Mouse (Mus musculus) c-Kit-positive CD71-positive TER-119-negative erythroid progenitor cells, embryonic 14.5 days (primary cell): ENCODE measurements at regions not wholly inside any gene's neighbourhood (a gene's known extent, or its start where the extent isn't known, plus 50 kb on each side); places are given as distances from the start of the nearest gene placed in this dataset.
"Not testable (repeated sequence)": the region's sequence is repeated elsewhere in the genome, so short reads cannot be mapped to it uniquely, and the experiment has no call there.

Source experiments
- DNase-seq: peaks from one replicate; pipeline ENCODE4 v3.0.0-alpha.2; 2013; ENCODE audit warnings: low read depth

GRCm38 (mm10) chr8:35123196-35123621 lies 642.4 kb upstream of the Gm19410 start:
- no peak for DNase-seq

- no peak for DNase-seq
Measured at GRCm38 (mm10) chr8:35125179-35125578, 640.4 kb upstream of the Gm19410 start.

- no peak for DNase-seq
Measured at GRCm38 (mm10) chr8:35132281-35132680, 633.3 kb upstream of the Gm19410 start.

GRCm38 (mm10) chr8:35135630-35136029 lies 630.0 kb upstream of the Gm19410 start:
- DNase-seq: no peak

GRCm38 (mm10) chr8:35136643-35137042 lies 628.9 kb upstream of the Gm19410 start:
- DNase-seq: no peak

DNA sequence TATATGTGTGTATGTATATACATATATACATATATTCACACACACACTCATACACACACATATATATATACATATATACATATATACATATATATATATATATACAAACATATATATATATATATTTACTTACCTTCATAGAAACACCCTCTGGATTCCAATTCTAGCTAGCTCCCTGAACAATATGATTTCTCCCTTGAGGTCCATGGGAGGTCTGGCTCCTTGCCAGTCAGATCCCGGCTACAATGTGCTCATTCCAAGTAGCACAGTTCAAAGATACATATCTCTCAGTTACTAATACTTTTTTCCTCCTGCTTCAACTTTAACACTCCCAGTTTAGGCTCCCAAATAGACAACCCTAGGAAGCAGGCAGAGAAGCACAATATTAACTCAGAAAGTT lies 624.8 kb upstream of the Gm19410 start:
- no peak for DNase-seq

DNA sequence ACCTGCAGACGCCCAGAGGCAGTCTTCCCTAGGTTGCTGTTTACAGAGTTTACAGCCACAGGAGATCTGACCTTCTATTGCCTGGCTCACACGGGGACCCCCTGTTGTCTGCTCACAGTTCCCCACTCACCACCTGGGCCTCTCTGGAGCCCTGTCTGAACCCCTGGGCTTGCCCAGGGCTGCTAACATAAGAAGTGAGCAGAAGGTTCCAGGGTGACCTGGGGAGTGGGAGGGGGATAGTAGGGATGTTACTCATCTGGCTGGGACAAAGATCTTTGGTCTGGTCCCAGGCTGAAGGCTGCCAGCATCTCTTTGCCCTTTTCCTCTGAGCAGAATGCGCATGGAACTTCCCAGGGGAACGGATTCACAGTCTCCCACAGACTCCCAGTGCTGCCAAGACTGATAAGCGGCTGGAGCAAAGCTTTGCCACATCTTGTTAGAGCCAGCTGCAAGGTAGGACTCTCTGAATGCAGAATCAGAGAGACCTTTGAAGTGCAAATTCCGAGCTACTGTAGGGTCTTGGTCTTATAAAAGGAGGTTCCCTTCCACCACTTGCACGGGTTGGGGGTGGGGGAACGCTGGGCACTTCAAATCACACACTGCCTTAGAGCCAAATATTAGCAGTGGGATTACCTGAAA lies 622.5 kb upstream of the Gm19410 start:
- no peak for DNase-seq

DNA sequence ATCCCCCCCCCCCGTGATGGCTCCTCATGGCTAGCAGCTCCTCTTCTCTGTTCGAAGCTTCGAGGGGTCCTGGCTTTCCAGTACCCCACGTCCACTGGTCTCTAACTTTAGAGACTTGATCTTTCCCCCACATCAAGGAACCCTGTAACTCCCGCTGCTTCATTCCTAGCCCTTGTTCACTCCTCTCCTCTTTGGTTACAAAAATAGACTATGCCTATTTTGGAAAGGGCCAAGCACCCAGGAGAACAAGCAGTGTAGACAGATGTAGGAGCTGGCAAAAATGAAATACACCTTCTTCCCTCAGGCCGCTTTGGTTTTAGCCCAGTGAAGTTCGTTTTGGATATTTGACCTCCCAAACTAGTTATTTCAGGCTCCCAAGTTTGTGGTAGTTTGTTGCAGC lies 621.9 kb upstream of the Gm19410 start:
- no peak for DNase-seq

GRCm38 (mm10) chr8:35144401-35144800 lies 621.2 kb upstream of the Gm19410 start:
- DNase-seq: no peak

- no peak for DNase-seq
Measured at GRCm38 (mm10) chr8:35147481-35147880, 618.1 kb upstream of the Gm19410 start.

GRCm38 (mm10) chr8:35147967-35148366 lies 617.6 kb upstream of the Gm19410 start:
- no peak for DNase-seq

DNA sequence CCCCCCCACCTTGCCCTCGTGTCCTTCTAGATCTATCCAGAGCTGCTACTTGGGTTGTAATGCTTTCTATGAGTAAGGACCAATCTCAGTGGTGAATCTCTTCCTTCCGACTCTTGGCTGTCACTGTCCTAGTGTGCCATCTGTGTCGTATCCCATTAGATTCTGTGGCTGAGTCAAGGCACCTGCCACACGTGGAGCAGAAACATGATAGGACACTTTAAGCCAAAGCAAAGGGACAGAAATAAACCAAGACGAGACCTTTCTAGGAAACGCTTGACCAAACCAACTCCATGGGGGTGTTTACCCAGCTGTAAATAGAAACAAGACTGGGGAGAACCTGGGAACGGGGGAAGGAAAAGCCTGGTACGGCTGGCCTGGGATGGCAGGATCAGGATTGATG lies 613.0 kb upstream of the Gm19410 start:
- no peak for DNase-seq

DNA sequence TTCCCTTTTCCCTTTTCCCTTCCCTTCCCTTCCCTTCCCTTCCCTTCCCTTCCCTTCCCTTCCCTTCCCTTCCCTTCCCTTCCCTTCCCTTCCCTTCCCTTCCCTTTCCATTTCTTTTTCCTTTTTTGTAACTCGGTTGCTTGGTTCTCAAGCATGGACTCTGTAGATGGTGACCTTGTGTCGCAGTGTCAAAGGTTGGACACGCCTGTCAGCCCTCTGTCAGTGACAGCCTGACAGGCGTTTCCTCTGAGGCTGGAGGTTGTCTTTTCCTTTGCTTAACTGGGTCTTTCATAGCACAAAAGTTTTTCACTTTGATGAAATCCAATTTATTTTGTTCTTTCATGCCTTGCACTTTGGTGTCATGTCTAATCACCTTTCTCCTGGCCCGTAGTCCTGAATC lies 609.3 kb upstream of the Gm19410 start:
- no peak for DNase-seq

DNA sequence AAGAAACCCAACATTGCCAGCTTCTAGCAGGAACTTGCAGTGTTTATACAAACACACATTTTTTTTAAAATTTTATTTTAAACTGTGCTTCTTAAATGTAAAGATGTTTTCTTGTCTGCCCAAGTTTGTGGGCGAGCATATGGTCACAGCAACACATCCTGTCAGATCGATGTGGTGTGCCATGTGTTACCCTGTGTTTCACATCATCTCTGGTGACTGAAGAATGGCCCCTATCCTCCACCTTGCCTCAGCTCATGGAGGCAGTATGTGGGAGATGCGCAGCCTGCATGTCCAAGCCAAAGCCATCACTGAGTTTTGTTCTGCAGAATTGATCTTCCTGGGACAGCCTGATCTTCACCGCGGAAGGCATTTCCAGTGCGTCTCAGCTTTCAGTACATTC lies 607.9 kb upstream of the Gm19410 start:
- no peak for DNase-seq

GRCm38 (mm10) chr8:35159329-35159728 lies 606.3 kb upstream of the Gm19410 start:
- DNase-seq: peak; percentile 13

DNA sequence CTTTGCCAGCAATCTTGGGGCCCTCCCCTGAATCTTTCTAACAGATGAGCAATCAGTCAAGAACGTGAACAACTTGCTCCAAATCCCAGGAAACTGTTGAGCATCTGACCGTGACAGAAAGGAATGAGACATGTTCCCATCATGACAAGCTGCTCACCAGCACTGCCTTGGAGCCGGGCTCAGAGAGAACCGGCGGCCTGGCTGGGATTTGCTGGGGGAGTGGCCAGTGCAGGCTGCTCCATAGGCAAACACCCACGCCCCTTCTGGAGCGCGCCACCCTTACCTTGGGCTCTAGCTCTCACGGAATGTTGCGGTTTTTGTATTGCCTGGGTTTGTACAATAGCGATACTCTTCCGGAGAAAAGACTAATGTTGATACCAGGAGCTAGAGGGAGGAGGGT lies 605.4 kb upstream of the Gm19410 start:
- DNase-seq: no peak

GRCm38 (mm10) chr8:35162166-35162565 lies 603.4 kb upstream of the Gm19410 start:
- DNase-seq: not testable (repeated sequence)

GRCm38 (mm10) chr8:35166611-35167010 lies 599.0 kb upstream of the Gm19410 start:
- DNase-seq: no peak

- no peak for DNase-seq
Measured at GRCm38 (mm10) chr8:35171536-35172310, 593.9 kb upstream of the Gm19410 start.

DNA sequence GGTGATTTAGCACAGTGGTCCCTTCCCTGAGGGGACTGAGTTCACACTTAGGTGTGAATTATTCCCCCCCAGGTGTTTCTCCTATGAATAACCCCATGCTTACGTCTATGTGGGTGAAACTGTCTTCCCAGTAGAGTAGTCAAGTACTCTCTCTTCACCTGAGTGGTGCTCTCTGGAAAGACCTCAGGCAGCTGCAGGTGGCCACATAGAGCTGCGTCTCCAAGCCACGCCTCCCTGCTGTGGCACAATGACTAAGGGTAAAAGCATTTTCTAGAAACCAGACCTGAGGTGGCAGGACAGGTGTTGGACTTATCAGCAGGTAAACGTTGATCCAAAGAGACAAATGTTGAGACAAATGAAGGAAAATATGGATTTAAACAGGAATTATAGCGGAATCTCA lies 588.3 kb upstream of the Gm19410 start:
- DNase-seq: no peak

GRCm38 (mm10) chr8:35180075-35180474 lies 585.5 kb upstream of the Gm19410 start:
- no peak for DNase-seq

DNA sequence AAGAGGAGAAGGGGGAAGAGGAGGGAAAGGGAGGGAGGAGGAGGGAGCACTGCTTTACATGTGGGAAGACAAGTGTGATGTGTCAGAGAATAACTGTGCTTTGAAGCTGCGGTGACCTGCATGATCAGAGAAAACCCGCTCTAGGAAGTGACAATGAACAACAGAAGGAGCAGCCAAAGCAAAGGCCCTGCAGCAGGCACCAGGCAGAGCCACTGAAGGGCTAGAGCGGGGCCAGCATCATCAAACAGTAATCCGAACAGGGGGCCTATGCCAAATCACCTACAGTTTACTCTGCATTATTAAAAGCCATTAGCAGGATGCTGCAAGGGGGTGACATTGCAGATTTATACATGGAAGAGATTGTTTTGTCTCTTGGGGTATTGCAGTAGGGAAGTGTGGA lies 583.4 kb upstream of the Gm19410 start:
- no peak for DNase-seq

- no peak for DNase-seq
Measured at GRCm38 (mm10) chr8:35183423-35183822, 582.2 kb upstream of the Gm19410 start.

GRCm38 (mm10) chr8:35185165-35185564 lies 580.4 kb upstream of the Gm19410 start:
- no peak for DNase-seq
